Mouse (Mus musculus) heart, postnatal 10 days (tissue): ENCODE measurements around the gene Apoa2. TPM values are rescaled to one million over a fixed set of nuclear protein-coding genes. Genes with fewer than 3 reads are reported as not detected.

ENCODE experiments used
- DNase-seq, 2 experiments: peaks; one replicate each; pipeline ENCODE4 v3.0.0; 2021
- intact Hi-C: fragments of 180-260 bp; cut with DNase I; formaldehyde crosslinking; loops from one replicate; pipeline ENCODE4 v1.15.1; 2025
- total RNA-seq, 2 experiments: library from RNA; stranded (reverse); gene quantifications; 2 replicates each; pipeline ENCODE4 v1.2.3; 2021

Gene Apoa2
- total RNA-seq, 2 experiments from 2014 or later = 2.3 to 4.2 TPM

- no peak for DNase-seq
- intact Hi-C loops = no loop called here
These were observed 50.4 kb downstream of the Apoa2 start for GRCm38 (mm10) chr1:171275144-171275734.

Other genes starting within 250 kb of the Apoa2 start
- gene Fcgr2b, start 248.5 kb upstream of the Apoa2 start, total RNA-seq = 1 to 10 TPM; 3.1 to 3.9 TPM
- gene Fcgr4, start 206.1 kb upstream of the Apoa2 start, total RNA-seq = not detected
- 1 to 10 TPM; 7.4 to 8.9 TPM for gene Fcgr3, start 160.1 kb upstream of the Apoa2 start, total RNA-seq
- gene Cfap126, start 111.1 kb upstream of the Apoa2 start, total RNA-seq = 1 to 10 TPM in 1 of 2 experiments, under 1 TPM in 1; 0.67 to 1.6 TPM
- gene Sdhc, start 74.5 kb upstream of the Apoa2 start, total RNA-seq = 1,000 to 10,000 TPM in 1 of 2 experiments, 100 to 1,000 TPM in 1; 973 to 1,003 TPM
- 10 to 100 TPM; 11.0 to 18.1 TPM for gene Mpz, start 74.3 kb upstream of the Apoa2 start, total RNA-seq
- gene Pcp4l1, start 28.8 kb upstream of the Apoa2 start, total RNA-seq = 100 to 1,000 TPM; 136 to 146 TPM
- not detected for gene Nr1i3, start 11.1 kb upstream of the Apoa2 start, total RNA-seq
- 10 to 100 TPM; 88.9 to 95.9 TPM for gene Tomm40l, start 2.5 kb upstream of the Apoa2 start, total RNA-seq
- gene Fcer1g, start 9.3 kb downstream of the Apoa2 start, total RNA-seq = 1 to 10 TPM; 9.0 to 9.6 TPM
- 1 to 10 TPM; 5.1 to 7.8 TPM for gene Adamts4, start 25.4 kb downstream of the Apoa2 start, total RNA-seq
- gene Ndufs2, start 26.3 kb downstream of the Apoa2 start, total RNA-seq = 1,000 to 10,000 TPM; 1,054 to 1,076 TPM
- 10 to 100 TPM; 28.0 to 28.6 TPM for gene B4galt3, start 45.3 kb downstream of the Apoa2 start, total RNA-seq
- 10 to 100 TPM; 20.7 to 21.4 TPM for gene Ppox, start 56.1 kb downstream of the Apoa2 start, total RNA-seq
- 10 to 100 TPM; 20.7 to 26.8 TPM for gene Usp21, start 62.9 kb downstream of the Apoa2 start, total RNA-seq
- gene Ufc1, start 70.0 kb downstream of the Apoa2 start, total RNA-seq = 100 to 1,000 TPM; 101 to 112 TPM
- 10 to 100 TPM; 23.6 to 26.3 TPM for gene Dedd, start 104.1 kb downstream of the Apoa2 start, total RNA-seq
- gene Nit1, start 120.6 kb downstream of the Apoa2 start, total RNA-seq = 10 to 100 TPM; 20.9 to 22.1 TPM
- gene Pfdn2, start 120.6 kb downstream of the Apoa2 start, total RNA-seq = 10 to 100 TPM; 73.4 to 73.9 TPM
- under 1 TPM; 0.60 to 0.65 TPM for gene Klhdc9, start 135.7 kb downstream of the Apoa2 start, total RNA-seq
- gene Nectin4, start 145.0 kb downstream of the Apoa2 start, total RNA-seq = under 1 TPM in 1 of 2 experiments, not detected in 1; 0.22 TPM
- gene Arhgap30, start 163.9 kb downstream of the Apoa2 start, total RNA-seq = 1 to 10 TPM; 2.1 to 2.5 TPM
- 10 to 100 TPM; 50.4 to 51.3 TPM for gene Usf1, start 186.3 kb downstream of the Apoa2 start, total RNA-seq
- 1 to 10 TPM; 1.6 TPM for gene Tstd1, start 193.8 kb downstream of the Apoa2 start, total RNA-seq
- 10 to 100 TPM; 59.4 to 65.1 TPM for gene F11r, start 212.5 kb downstream of the Apoa2 start, total RNA-seq